Mouse (Mus musculus) myocyte (in vitro differentiated cells): ENCODE data around the gene 1700028J19Rik. TPM values are rescaled to one million over a fixed set of nuclear protein-coding genes. Genes with fewer than 3 reads are reported as not detected.
A peak's percentile ranks its signal among the peaks of the same experiment; 100 is the strongest.

Source experiments
- H3K27me3 ChIP-seq: one replicate; pipeline ENCODE4 v1.6.1; 2011; ENCODE audit not compliant: control insufficient read depth, insufficient read depth, insufficient read length
- H3K36me3 ChIP-seq: one replicate; pipeline ENCODE4 v1.6.1; 2011; ENCODE audit not compliant: control insufficient read depth, insufficient read depth
- H3K4me2 ChIP-seq: one replicate; pipeline ENCODE4 v1.6.1; 2011; ENCODE audit warnings: low read depth, control low read depth
- H3K4me3 ChIP-seq: one replicate; pipeline ENCODE4 v1.5.1; 2011; ENCODE audit warnings: mild to moderate bottlenecking, control low read depth, moderate library complexity
- H3K79me2 ChIP-seq: one replicate; pipeline ENCODE4 v1.6.1; 2011; ENCODE audit not compliant: control insufficient read depth, insufficient read depth
- H3ac ChIP-seq: one replicate; pipeline ENCODE4 v1.6.1; 2011; ENCODE audit not compliant: control insufficient read depth, insufficient read length
- CEBPB ChIP-seq: IDR thresholded peaks from 2 replicates; pipeline ENCODE4 v1.6.1; 2011; ENCODE audit warnings: mild to moderate bottlenecking, moderate library complexity; ENCODE audit not compliant: poor library complexity, insufficient read depth, severe bottlenecking
- E2F4 ChIP-seq: IDR thresholded peaks from one replicate; pipeline ENCODE4 v1.6.1; 2011; ENCODE audit warnings: mild to moderate bottlenecking, control low read depth, moderate library complexity; ENCODE audit not compliant: insufficient read depth
- MAX ChIP-seq: IDR thresholded peaks from one replicate; pipeline ENCODE4 v1.6.1; 2011; ENCODE audit warnings: low read depth, mild to moderate bottlenecking, control low read depth
- MYOD1 ChIP-seq, 3 experiments: IDR thresholded peaks; one replicate each; pipeline ENCODE4 v1.6.1; 2011; ENCODE audit warnings: control low read depth in 2 of 3, low read depth in 2 of 3, mild to moderate bottlenecking in 2 of 3, moderate library complexity in 1 of 3; ENCODE audit not compliant: insufficient read length in 2 of 3, control insufficient read depth in 1 of 3
- MYOG ChIP-seq, 3 experiments: IDR thresholded peaks; one replicate each; pipeline ENCODE4 v1.6.1; 2011; ENCODE audit warnings: control low read depth in 2 of 3, low read depth in 2 of 3, mild to moderate bottlenecking in 2 of 3; ENCODE audit not compliant: insufficient read length in 2 of 3, control insufficient read depth in 1 of 3, insufficient read depth in 1 of 3
- POLR2A ChIP-seq: IDR thresholded peaks from one replicate; pipeline ENCODE4 v1.6.1; 2011; ENCODE audit warnings: low read depth, mild to moderate bottlenecking, control low read depth, moderate library complexity; ENCODE audit not compliant: insufficient read length
- POLR2AphosphoS2 ChIP-seq: IDR thresholded peaks from one replicate; pipeline ENCODE4 v1.6.1; 2011; ENCODE audit warnings: low read depth, control low read depth; ENCODE audit not compliant: insufficient read length
- REST ChIP-seq: IDR thresholded peaks from one replicate; pipeline ENCODE4 v1.6.1; 2011; ENCODE audit warnings: mild to moderate bottlenecking, control low read depth, moderate library complexity; ENCODE audit not compliant: insufficient read depth, insufficient read length
- SRF ChIP-seq: IDR thresholded peaks from one replicate; pipeline ENCODE4 v1.6.1; 2011; ENCODE audit warnings: low read depth; ENCODE audit not compliant: control insufficient read depth, insufficient read length
- TCF12 ChIP-seq: IDR thresholded peaks from one replicate; pipeline ENCODE4 v1.6.1; 2011; ENCODE audit warnings: mild to moderate bottlenecking, control low read depth; ENCODE audit not compliant: poor library complexity, insufficient read depth, severe bottlenecking
- TCF3 ChIP-seq: IDR thresholded peaks from one replicate; pipeline ENCODE4 v1.6.1; 2011; ENCODE audit warnings: low read depth, control low read depth; ENCODE audit not compliant: insufficient read length
- USF1 ChIP-seq: IDR thresholded peaks from one replicate; pipeline ENCODE4 v1.6.1; 2011; ENCODE audit warnings: low read depth, mild to moderate bottlenecking, control low read depth, moderate library complexity
- polyA plus RNA-seq: library from polyadenylated mRNA; unstranded; fragments of >200 nt; fragmentation: generic; extraction: Trizol; gene quantifications from one replicate; pipeline ENCODE4 v1.2.1, GENCODE M21; 2012; ENCODE audit warnings: missing spikeins

1700028J19Rik gene
- polyA plus RNA-seq, 1 experiment: 0.62 TPM

DNA sequence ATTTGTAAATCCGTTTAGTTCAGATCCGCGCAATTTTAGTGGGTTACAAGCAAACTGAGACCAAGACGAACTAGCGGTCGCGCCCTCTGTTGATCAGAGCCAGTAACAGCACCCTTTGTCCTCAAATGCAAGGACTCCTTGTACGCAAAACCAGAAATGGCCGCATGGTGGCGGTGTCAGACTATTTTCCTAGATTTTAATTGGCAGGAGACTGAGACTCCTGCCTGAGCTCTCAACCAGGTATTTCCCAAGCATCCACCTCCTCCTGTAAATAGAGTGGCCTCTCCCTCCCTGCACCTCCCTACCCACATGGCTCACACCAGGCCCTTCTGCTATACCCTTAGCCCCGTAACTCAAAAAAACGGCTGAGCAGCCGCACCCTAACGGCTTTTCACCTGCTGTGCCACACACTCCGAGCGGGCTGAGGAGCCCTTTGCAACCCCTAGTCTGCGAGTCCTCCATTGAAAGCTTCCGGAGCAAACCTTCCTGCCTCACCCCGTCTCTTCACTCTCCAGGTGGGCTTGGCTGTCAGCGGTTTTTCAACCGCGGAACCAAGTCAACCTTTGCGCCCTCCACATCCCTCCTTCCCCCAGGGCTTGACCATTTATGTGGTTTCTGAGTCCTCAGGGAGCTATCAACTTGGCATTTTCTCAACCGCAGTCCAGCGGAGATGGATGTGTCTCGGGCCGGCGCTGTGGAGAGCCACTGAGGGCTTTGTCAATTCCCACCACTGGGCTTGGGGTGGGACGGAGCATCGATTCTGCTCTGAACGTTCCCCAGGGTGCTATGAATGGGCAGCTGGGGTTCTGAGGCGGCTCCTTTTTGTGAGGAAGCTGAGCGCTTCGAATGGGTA is 16.5 kb upstream of the 1700028J19Rik start:
- no peak overlapping the region for H3K4me3 ChIP-seq
- H3K27me3 ChIP-seq: peaks cover 37% of the 10 kb centered on the region
- no peaks in the 10 kb centered on the region for H3K79me2 ChIP-seq
- no peak overlapping the region for H3ac ChIP-seq
- no peak overlapping the region for H3K4me2 ChIP-seq
- no peaks in the 10 kb centered on the region for H3K36me3 ChIP-seq
- no peak for TF ChIP-seq MYOD1 (IDR thresholded peaks at IDR 0.05; ENCODE audit: control insufficient read depth in 1 of 3, insufficient read length in 2 of 3, low read depth in 2 of 3)
- no peak for TF ChIP-seq SRF
- TF ChIP-seq POLR2AphosphoS2: no peak

DNA sequence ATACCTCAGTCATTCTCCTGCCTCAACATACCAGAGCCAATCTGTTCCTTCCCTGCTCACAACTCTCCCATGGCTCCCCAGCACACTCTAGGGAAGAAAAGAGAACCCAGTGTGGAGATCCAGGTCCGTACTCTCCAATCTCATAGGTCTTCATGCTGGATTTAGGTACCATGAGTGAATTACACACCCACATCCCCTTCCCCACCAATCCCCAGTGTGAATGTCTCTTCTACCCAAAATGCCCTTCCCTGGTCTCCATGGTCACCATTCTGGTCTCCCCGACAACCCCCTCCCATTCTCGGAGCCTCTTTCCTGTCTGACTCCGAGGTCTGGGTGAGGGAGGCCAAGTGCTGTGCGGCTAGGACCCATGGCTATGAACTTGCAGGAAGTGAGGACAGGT is 14.7 kb upstream of the 1700028J19Rik start, which contains the start of gene Gm15517:
Gene Gm15517, plus strand, starts transcription at position 301 of the 400 bp plus-strand sequence.
- Histone ChIP-seq H3K79me2 (no peaks in the 10 kb centered on the region), H3K4me3 (no peak within 1 kb of the TSS), H3ac (no peak within 1 kb of the TSS), H3K27me3 (peaks cover 32% of the 10 kb centered on the region), H3K36me3 (no peaks in the 10 kb centered on the region), H3K4me2 (no peak within 1 kb of the TSS)
- no peak for TF ChIP-seq SRF
- TF ChIP-seq TCF12: no peak
- TF ChIP-seq MYOD1 (IDR thresholded peaks at IDR 0.05; ENCODE audit: control insufficient read depth in 1 of 3, insufficient read length in 2 of 3, low read depth in 2 of 3): no peak

DNA sequence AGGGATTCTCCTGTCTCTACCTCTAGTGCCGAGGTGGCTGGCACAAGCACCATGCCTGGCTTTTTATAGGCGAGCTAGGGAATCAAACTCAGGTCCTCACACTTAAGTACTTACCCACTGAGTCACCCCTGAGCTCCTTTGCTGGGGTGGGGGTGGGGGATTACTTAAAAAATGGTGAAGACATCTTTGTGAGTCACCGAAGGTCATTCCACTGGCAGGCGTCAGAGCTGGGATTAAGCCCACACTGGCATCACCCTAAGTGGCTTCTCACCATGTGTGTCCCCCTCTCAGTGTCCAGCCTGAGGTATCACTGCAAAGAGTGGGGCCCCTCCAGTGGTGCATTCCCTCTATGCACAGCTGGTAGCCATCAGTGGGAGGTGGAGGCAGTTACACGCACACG is 13.9 kb upstream of the 1700028J19Rik start:
- H3K27me3 ChIP-seq: peaks cover 32% of the 10 kb centered on the region
- no peak overlapping the region for H3K4me2 ChIP-seq
- no peak overlapping the region for H3ac ChIP-seq
- H3K4me3 ChIP-seq: no peak overlapping the region
- H3K79me2 ChIP-seq: no peaks in the 10 kb centered on the region
- no peak for TF ChIP-seq POLR2AphosphoS2
- no peak for TF ChIP-seq TCF12
- no peak for TF ChIP-seq E2F4
- no peak for TF ChIP-seq TCF3
- TF ChIP-seq SRF: no peak
- TF ChIP-seq MAX: no peak
- no peak for TF ChIP-seq CEBPB
- no peak for TF ChIP-seq MYOD1 (IDR thresholded peaks at IDR 0.05; ENCODE audit: control insufficient read depth in 1 of 3, insufficient read length in 2 of 3, low read depth in 2 of 3)
- no peak for TF ChIP-seq USF1
- TF ChIP-seq MYOG (IDR thresholded peaks at IDR 0.05; ENCODE audit: control insufficient read depth in 1 of 3, insufficient read depth in 1 of 3, insufficient read length in 2 of 3, low read depth in 2 of 3): no peak
- H3K36me3 ChIP-seq: no peaks in the 10 kb centered on the region

DNA sequence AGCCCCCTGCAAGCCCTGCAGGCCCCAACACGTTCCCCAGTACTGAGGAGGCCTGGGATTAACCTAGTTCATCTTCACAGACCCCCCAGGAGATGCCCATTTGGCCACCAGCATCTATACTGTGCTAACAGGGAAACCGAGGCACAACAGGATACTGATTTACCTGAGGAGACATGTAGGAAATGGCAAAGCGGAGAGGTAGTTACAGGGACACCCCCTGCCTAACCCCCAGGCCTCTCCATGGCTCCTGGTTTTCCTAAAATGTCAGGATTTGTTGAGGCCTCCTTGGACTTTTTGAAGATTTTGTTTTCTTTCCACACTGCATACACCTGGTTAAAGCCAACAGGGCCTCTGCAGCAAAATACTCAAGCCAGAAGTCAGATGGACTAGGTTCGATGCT is 10.8 kb upstream of the 1700028J19Rik start, which contains the start of gene Acp4:
Gene Acp4, minus strand, starts transcription at position 101 of the 400 bp plus-strand sequence.
- no peaks in the 10 kb centered on the region for H3K36me3 ChIP-seq
- H3K27me3 ChIP-seq: peaks cover 15% of the 10 kb centered on the region
- TF ChIP-seq TCF3 (no peak), TCF12 (no peak), E2F4 (no peak), POLR2A (no peak), POLR2AphosphoS2 (no peak), CEBPB (no peak), MYOG (IDR thresholded peaks at IDR 0.05; ENCODE audit: control insufficient read depth in 1 of 3, insufficient read depth in 1 of 3, insufficient read length in 2 of 3, low read depth in 2 of 3) (no peak), MAX (no peak), USF1 (no peak), REST (no peak), MYOD1 (IDR thresholded peaks at IDR 0.05; ENCODE audit: control insufficient read depth in 1 of 3, insufficient read length in 2 of 3, low read depth in 2 of 3) (no peak), SRF (no peak)
- no peak within 1 kb of the TSS for H3ac ChIP-seq
- no peak within 1 kb of the TSS for H3K4me2 ChIP-seq
- H3K4me3 ChIP-seq: no peak within 1 kb of the TSS
- H3K79me2 ChIP-seq: no peaks in the 10 kb centered on the region

DNA sequence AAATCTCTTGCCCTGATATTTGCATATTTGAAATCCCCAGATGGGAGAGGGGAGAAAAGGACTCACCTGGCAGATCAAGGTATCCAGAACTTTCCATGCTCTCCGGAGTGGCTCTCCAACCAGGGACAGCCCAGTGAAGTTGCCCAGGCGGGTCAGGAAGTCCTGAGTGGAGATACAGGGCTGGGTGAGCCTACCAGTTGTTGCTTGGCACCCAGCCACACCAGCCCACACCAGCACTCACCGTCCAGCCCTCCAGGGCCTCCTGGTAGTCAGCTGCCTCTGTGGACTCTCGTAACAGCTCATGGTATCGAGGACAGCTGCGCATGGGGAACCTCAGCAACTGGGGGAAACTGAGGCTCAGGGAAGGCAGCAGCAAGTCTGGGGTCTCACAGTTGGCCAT is 8.4 kb upstream of the 1700028J19Rik start:
- Histone ChIP-seq H3K4me2 (no peak overlapping the region), H3K36me3 (peaks cover 6% of the 10 kb centered on the region), H3K27me3 (no peaks in the 10 kb centered on the region), H3K4me3 (no peak overlapping the region), H3ac (no peak overlapping the region), H3K79me2 (no peaks in the 10 kb centered on the region)
- TF ChIP-seq MAX (no peak), MYOD1 (IDR thresholded peaks at IDR 0.05; ENCODE audit: control insufficient read depth in 1 of 3, insufficient read length in 2 of 3, low read depth in 2 of 3) (peak in 2 of 3 experiments; percentile 56 to 74), MYOG (IDR thresholded peaks at IDR 0.05; ENCODE audit: control insufficient read depth in 1 of 3, insufficient read depth in 1 of 3, insufficient read length in 2 of 3, low read depth in 2 of 3) (peak in 2 of 3 experiments; percentile 88 to 90), CEBPB (no peak), POLR2AphosphoS2 (peak; percentile 44), E2F4 (no peak), TCF12 (no peak), SRF (no peak), TCF3 (no peak), POLR2A (no peak), USF1 (no peak), REST (no peak)
